Mouse (Mus musculus): Measurements from ENCODE around the gene F5. TPM values are rescaled to one million over a fixed set of nuclear protein-coding genes. Genes with fewer than 3 reads are reported as not detected.

Gene F5
- polyA plus RNA-seq (2016; fragmentation: Nextera tagmentation; extraction: Ambion mirVana) = 0.24 TPM in 2 replicates

DNA sequence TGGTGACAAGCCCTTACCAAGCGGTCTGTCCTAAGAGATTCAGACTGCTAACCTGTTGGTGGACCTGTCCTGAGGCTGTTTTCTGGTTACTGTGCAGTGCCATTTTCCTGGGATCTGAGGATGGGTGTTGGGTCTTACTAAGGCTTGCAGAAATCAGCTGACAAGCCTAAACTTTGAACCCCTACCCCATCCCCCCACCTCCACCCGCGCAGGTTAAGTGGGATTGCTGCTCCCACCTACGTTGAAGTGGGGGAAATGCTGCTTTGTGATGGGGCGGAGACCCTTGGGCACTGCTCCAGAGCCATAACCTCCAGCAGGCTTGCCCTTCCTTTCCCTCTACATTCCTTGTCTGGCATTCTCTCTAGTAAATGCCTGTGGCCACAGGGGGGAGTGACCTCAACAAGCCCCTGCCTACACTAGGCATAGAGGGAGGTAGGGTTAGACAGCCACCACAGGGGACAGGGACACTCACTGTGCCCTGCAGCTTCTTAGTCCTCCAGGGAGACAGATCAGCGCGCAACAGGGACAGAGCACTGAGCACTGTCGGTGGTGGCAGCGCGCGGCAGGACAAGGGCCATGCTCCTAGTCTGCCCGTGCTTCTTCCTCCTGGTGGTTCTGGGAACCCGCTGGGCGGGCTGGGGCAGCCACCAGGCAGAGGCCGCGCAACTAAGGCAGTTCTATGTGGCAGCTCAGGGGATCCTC, at the start of gene F5:
Gene F5 (plus strand): TSS at position 452 of the 702 bp plus-strand sequence.
- Histone ChIP-seq H3K4me1 (peaks cover 4% of the 10 kb centered on the region), H3K36me3 (no peaks in the 10 kb centered on the region), H3K4me3 (no peak within 1 kb of the TSS), H3K9ac (no peak within 1 kb of the TSS), H3K27me3 (replicated peaks) (no peaks in the 10 kb centered on the region), H3K27ac (no peak within 1 kb of the TSS), H3K4me2 (replicated peaks) (peak within 1 kb of the TSS; percentile 30), H3K9me3 (no peaks in the 10 kb centered on the region)
- WGBS = 12% methylated on average over 16 of the region's 16 CpGs
- no peak for ATAC-seq (ENCODE audit: low FRiP score, low read depth)

DNA sequence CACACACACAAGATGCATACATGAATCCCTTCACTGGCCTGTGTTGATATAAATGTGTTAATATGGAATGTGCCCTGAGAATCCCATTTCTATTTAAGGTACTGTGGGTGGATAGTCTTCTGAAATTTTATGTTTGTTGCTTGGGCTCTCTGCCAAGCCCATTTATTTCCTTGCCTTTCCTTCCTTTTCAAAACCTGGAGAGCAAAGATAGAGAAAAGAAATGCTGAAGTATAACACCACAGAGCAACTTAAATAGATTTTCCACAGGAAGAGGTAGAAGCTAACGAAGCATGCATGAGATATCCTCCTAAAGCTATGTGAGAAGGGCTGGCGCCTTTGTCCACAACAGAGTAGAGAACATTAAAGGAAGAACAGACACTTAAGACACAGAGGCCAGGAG, 41.9 kb upstream of the F5 start:
- H3K27ac ChIP-seq = no peak overlapping the region
- no peak overlapping the region for H3K9ac ChIP-seq
- H3K4me3 ChIP-seq = no peak overlapping the region
- 87% methylated on average over 2 of the region's 2 CpGs for WGBS
- no peak for ATAC-seq (ENCODE audit: low FRiP score, low read depth)
- no peak overlapping the region for H3K4me2 ChIP-seq (replicated peaks)
- no peaks in the 10 kb centered on the region for H3K4me1 ChIP-seq
- H3K9me3 ChIP-seq = no peaks in the 10 kb centered on the region
- no peaks in the 10 kb centered on the region for H3K36me3 ChIP-seq
- H3K27me3 ChIP-seq (replicated peaks) = no peaks in the 10 kb centered on the region

DNA sequence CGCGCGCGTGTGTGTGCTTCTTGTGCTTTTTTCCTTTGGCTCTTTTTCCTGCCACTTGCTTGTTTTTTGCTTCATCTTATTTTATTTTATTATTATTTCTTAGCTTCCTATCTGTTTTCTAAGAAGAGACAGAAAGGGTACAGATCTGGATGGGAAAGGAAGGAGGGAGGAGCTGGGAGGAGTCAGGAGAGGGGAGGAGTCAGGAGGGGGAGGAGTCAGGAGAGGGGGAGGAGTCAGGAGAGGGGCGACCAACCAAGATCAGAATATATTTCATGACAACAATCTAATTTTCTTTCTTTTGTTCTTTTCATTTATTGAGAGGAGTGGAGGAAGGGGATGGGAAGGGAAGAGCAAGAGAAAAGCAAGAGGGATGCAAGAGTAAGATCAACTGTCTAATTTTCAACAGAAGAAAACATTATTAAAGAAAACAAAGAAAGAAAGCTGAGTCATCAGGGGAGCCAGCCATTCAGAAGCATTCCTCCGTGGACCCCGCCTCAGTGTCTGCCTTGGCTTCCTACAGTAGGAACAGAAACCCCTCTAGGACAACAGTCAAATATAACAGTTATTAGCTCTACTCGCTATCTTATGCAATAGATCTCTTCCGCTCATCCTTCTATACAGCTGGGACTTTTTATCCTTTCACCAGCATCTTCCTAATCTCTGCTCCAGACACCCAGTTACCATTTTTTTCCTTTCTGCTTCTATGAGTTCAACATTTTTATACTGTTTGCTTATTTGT, 40.9 kb upstream of the F5 start:
- 91% methylated on average over 9 of the region's 9 CpGs for WGBS

DNA sequence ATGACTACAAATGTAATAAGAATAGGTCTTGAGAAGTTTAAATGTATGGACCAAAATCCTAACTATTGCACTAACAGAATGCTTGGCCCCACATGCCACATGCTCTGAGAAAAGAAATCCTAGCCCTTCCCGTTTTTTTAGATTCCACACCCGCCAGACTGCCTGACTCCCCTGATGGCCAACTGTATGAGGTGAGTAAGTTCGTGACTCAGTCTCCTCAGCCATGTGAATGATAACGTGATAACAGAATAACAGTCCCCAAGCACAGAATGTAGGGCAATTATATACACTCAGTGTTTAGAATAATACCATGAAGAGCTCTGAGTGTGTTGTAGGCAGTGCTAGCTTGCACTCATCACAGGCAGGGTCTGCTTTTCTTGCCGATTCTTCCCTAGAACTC, 37.4 kb upstream of the F5 start:
- 86% methylated on average over 5 of the region's 5 CpGs for WGBS
- H3K27me3 ChIP-seq (replicated peaks) = no peaks in the 10 kb centered on the region
- no peaks in the 10 kb centered on the region for H3K36me3 ChIP-seq
- H3K4me1 ChIP-seq = no peaks in the 10 kb centered on the region
- no peak for ATAC-seq (ENCODE audit: low FRiP score, low read depth)
- no peak overlapping the region for H3K4me2 ChIP-seq (replicated peaks)
- no peak overlapping the region for H3K4me3 ChIP-seq
- H3K9me3 ChIP-seq = no peaks in the 10 kb centered on the region
- H3K9ac ChIP-seq = no peak overlapping the region
- no peak overlapping the region for H3K27ac ChIP-seq

More for the DNA sequence above, 40.9 kb upstream of the F5 start:
- H3K27me3 ChIP-seq (replicated peaks) = no peaks in the 10 kb centered on the region
- no peak overlapping the region for H3K4me2 ChIP-seq (replicated peaks)
- no peaks in the 10 kb centered on the region for H3K36me3 ChIP-seq
- no peak overlapping the region for H3K9ac ChIP-seq
- no peak overlapping the region for H3K4me3 ChIP-seq
- H3K4me1 ChIP-seq = no peaks in the 10 kb centered on the region
- no peak overlapping the region for H3K27ac ChIP-seq
- no peak for ATAC-seq (ENCODE audit: low FRiP score, low read depth)
- H3K9me3 ChIP-seq = no peaks in the 10 kb centered on the region

DNA sequence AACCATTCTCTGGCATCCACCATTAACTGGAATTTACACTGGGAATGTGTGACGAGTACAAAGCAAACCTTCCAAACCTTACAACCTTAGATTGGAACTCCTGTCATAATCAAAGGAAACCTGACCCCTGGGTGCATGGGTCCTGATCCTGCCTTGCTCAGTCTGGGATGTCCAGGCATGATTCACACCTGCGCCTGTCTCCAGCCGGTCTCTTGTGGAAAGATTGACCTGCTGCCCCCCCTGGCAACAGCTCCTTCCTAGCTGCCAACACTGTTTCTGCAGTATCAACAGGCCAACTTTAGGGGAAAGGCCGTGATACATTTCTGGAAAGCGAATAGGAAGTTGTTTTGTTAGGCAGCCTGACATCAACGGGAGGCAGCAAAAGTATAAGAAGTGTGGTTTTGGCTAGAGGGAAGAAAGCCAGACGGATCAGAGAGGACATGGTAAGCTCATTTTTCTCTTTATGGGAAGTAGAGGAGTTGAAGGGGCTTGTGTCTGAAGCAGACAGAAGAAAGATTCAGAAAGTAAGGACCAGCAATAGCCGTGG, 36.6 kb upstream of the F5 start, which contains the start of gene Selp:
Gene Selp (plus strand): TSS at position 318 of the 547 bp plus-strand sequence.
- Histone ChIP-seq H3K4me2 (replicated peaks) (no peak within 1 kb of the TSS), H3K27ac (no peak within 1 kb of the TSS), H3K9me3 (no peaks in the 10 kb centered on the region), H3K4me1 (no peaks in the 10 kb centered on the region), H3K9ac (no peak within 1 kb of the TSS), H3K4me3 (no peak within 1 kb of the TSS), H3K27me3 (replicated peaks) (no peaks in the 10 kb centered on the region), H3K36me3 (no peaks in the 10 kb centered on the region)
- ATAC-seq (ENCODE audit: low FRiP score, low read depth) = no peak
- 77% methylated on average over 8 of the region's 8 CpGs for WGBS

DNA sequence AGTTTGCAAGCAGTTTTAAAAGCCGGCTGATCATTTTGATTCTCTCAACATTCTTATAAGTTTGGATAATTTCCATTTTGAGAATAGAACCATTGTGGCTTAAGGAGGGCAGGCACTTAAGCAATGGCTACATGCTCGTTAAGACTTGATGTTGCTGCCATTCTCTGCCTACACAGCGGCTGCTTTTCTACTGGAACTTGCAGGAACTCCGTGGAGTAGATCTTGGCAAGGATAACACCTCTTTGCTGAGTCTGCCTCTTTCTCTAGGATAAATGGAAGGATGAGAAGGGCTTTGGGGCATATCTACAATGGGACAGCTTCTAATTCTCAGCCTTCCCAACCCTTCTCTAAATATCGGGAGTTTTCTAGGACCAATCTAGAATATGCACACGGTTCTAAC, 36.0 kb upstream of the F5 start:
- no peaks in the 10 kb centered on the region for H3K4me1 ChIP-seq
- no peak for ATAC-seq (ENCODE audit: low FRiP score, low read depth)
- no peaks in the 10 kb centered on the region for H3K36me3 ChIP-seq
- 78% methylated on average over 6 of the region's 6 CpGs for WGBS
- H3K4me3 ChIP-seq = no peak overlapping the region
- no peak overlapping the region for H3K27ac ChIP-seq
- H3K9me3 ChIP-seq = no peaks in the 10 kb centered on the region
- no peak overlapping the region for H3K4me2 ChIP-seq (replicated peaks)
- no peaks in the 10 kb centered on the region for H3K27me3 ChIP-seq (replicated peaks)
- no peak overlapping the region for H3K9ac ChIP-seq

DNA sequence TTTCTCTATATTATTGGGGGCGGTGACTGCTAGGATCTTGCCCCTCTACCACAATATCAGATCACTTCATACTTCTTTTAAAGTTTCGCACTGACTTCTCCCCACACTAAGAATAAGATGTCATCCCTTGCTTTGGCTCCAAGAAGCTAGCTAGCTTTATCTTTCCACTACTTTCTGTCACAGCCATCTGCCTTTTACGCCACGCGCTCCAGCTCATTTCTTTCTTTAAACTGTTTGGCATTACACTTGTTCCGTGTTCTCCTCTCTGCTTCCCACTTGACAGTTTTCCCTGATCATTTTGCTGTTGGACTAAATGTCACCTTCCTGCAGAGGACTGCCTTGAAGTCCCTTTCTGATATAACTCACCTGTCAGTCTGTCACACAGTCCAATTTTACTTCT, 33.8 kb upstream of the F5 start:
- 94% methylated on average over 6 of the region's 6 CpGs for WGBS
- H3K27me3 ChIP-seq (replicated peaks) = no peaks in the 10 kb centered on the region
- H3K4me3 ChIP-seq = no peak overlapping the region
- H3K4me1 ChIP-seq = no peaks in the 10 kb centered on the region
- H3K9me3 ChIP-seq = no peaks in the 10 kb centered on the region
- no peak overlapping the region for H3K4me2 ChIP-seq (replicated peaks)
- H3K9ac ChIP-seq = no peak overlapping the region
- H3K27ac ChIP-seq = no peak overlapping the region
- no peak for ATAC-seq (ENCODE audit: low FRiP score, low read depth)
- no peaks in the 10 kb centered on the region for H3K36me3 ChIP-seq

DNA sequence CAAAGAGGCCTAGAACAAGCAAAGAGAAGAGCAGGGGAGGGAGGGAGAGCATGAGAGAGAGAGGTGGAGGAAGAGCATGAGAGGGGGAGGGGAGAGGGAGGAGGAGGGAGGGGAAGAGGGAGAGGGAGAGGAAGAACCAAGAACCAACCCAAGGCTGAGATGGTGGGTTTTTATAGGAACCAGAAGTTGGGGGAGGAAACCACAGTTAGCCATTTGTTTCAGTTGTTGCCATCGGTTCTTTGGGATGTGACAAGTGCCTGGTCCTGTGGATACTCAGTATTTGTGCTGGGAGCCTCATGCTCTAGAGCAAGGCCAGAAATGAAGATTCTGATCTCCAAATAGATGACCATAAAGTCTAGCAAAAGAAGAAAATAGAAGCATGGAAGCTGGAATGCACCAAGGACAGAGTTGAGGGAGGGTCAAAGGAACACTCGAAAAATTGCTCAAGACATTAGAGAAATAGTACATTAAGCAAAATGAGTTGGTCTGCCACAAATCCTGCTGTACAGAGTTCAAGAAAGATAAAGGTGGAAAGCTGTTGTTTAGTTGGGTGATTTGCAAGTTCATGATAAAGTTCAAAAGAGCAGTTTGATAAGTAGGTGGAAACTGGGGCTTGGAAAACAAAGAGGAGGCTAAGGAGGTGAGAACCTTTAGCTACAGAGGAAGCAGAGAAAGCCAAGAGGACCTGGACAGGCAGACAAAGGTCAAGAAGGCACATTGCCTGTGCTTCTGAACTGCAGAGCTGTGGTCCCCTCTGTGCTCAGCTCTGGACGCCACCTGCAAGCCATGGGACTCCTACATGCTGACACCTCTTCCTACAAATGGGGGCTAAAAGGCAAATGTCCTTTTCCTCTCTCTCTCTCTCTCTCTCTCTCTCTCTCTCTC, 31.5 kb upstream of the F5 start:
- Histone ChIP-seq H3K9me3 (no peaks in the 10 kb centered on the region), H3K27ac (no peak overlapping the region), H3K4me3 (no peak overlapping the region), H3K4me2 (replicated peaks) (no peak overlapping the region), H3K9ac (no peak overlapping the region), H3K27me3 (replicated peaks) (no peaks in the 10 kb centered on the region), H3K4me1 (no peaks in the 10 kb centered on the region), H3K36me3 (no peaks in the 10 kb centered on the region)
- ATAC-seq (ENCODE audit: low FRiP score, low read depth) = no peak
- WGBS = 79% methylated on average over 3 of the region's 3 CpGs

DNA sequence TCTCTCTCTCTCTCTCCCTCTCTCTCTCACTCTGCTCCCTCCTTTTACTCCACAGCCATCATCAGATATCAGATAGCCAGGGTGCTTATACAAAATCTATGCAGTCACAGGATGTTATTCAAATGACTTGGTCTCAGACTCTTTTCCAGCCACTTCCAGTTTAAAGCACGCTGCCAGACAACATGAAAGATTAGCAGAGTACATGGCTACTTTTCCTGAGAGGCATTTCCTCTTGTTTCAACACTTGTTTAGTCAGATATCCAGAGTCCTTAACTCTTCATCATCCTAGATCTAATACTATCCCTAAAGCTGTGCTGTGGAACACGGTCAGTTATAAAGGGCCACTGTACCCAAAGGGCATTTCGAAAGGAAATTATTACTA, 30.9 kb upstream of the F5 start:
- Histone ChIP-seq H3K9me3 (no peaks in the 10 kb centered on the region), H3K27ac (no peak overlapping the region), H3K4me3 (no peak overlapping the region), H3K27me3 (replicated peaks) (no peaks in the 10 kb centered on the region), H3K36me3 (no peaks in the 10 kb centered on the region), H3K4me1 (no peaks in the 10 kb centered on the region), H3K9ac (no peak overlapping the region), H3K4me2 (replicated peaks) (no peak overlapping the region)
- ATAC-seq (ENCODE audit: low FRiP score, low read depth) = no peak
- 94% methylated on average over 3 of the region's 3 CpGs for WGBS

DNA sequence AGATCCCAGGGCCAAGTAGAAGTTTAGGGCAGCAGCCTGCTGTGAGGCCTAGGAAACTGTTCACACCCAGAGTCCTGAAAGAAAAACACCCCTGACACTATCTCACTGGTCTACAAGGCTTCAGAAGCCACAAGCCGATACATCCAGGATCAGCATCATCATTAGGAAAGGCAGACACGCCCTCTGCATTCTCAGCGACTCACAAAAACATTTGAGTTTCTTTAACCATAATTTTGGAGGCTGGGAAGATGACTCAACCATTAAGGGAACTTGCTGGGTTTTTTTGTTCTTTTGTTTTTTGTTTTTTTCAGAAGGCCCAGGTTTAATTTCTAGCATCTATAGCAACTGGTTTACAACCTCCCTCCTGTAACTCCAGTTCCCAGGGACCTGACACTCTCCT, 27.8 kb upstream of the F5 start:
- H3K27me3 ChIP-seq (replicated peaks) = no peaks in the 10 kb centered on the region
- 54% methylated on average over 3 of the region's 3 CpGs for WGBS
- no peak overlapping the region for H3K4me3 ChIP-seq
- H3K27ac ChIP-seq = no peak overlapping the region
- H3K36me3 ChIP-seq = no peaks in the 10 kb centered on the region
- H3K4me1 ChIP-seq = no peaks in the 10 kb centered on the region
- no peaks in the 10 kb centered on the region for H3K9me3 ChIP-seq
- H3K9ac ChIP-seq = no peak overlapping the region
- no peak overlapping the region for H3K4me2 ChIP-seq (replicated peaks)
- no peak for ATAC-seq (ENCODE audit: low FRiP score, low read depth)

DNA sequence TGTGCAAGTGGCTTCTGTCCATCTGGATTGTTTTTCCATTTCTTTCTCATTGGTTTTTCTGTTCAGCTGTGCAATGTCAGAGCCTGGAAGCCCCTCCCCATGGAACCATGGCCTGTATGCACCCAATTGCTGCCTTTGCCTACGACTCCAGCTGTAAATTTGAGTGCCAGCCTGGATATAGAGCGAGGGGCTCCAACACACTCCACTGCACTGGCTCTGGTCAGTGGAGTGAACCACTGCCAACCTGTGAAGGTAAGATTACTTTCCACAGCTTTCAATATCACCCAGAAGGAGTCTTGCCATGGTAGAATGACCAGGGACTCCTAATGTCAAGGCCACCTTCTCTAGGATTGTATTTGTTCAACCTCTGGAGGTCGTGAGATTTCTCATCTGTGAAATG, 21.6 kb upstream of the F5 start:
- H3K4me3 ChIP-seq = no peak overlapping the region
- H3K9ac ChIP-seq = no peak overlapping the region
- no peak overlapping the region for H3K27ac ChIP-seq
- H3K27me3 ChIP-seq (replicated peaks) = no peaks in the 10 kb centered on the region
- H3K4me1 ChIP-seq = no peaks in the 10 kb centered on the region
- WGBS = 72% methylated on average over 3 of the region's 3 CpGs
- no peaks in the 10 kb centered on the region for H3K36me3 ChIP-seq
- ATAC-seq (ENCODE audit: low FRiP score, low read depth) = no peak
- no peaks in the 10 kb centered on the region for H3K9me3 ChIP-seq
- no peak overlapping the region for H3K4me2 ChIP-seq (replicated peaks)

DNA sequence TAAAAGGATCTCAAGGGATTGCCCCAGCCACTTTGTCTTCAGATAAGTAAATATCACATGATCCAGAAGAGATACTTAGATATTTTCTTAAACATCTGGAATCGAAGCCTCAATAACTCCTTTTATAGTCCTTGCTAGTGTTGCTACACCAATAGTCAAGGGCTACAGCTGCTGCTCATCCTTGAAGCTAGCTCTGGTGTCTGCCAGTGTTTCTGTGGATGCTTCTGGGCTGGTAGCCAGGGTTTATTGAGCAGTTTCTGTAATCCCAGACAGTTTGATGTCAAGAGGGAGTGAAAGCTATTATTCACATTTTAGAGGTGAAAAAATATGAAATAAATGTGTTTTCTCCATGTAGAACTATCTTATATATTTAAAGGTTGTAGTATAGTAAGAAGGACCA, 19.0 kb upstream of the F5 start:
- Histone ChIP-seq H3K9me3 (no peaks in the 10 kb centered on the region), H3K36me3 (no peaks in the 10 kb centered on the region), H3K27me3 (replicated peaks) (no peaks in the 10 kb centered on the region), H3K4me3 (no peak overlapping the region), H3K9ac (no peak overlapping the region), H3K4me2 (replicated peaks) (no peak overlapping the region), H3K4me1 (no peaks in the 10 kb centered on the region), H3K27ac (no peak overlapping the region)
- ATAC-seq (ENCODE audit: low FRiP score, low read depth) = no peak
- 83% methylated on average over 1 of the region's 1 CpGs for WGBS
